Mouse (Mus musculus) MEL (cell line): Measurements from ENCODE around the gene Depdc5. TPM values are rescaled to one million over a fixed set of nuclear protein-coding genes. Genes with fewer than 3 reads are reported as not detected.

ENCODE experiments used
- DNase-seq: peaks from one replicate; pipeline ENCODE4 v3.0.0; 2011; ENCODE audit warnings: low read depth, low spot score
- H3K27ac ChIP-seq: 2 replicates; pipeline ENCODE4 v1.5.1; 2012; ENCODE audit warnings: low read depth, mild to moderate bottlenecking, control low read depth, low read length, moderate library complexity; ENCODE audit not compliant: control insufficient read depth
- H3K27me3 ChIP-seq, 2 experiments: fragments of 150-350 bp in 1 of 2; sonication (generic) in 1 of 2; 2 replicates each; pipeline ENCODE4 v1.6.1; 2012; ENCODE audit warnings: low read length in 2 of 2, mild to moderate bottlenecking in 2 of 2, improper control_type of control experiment in 1 of 2, moderate library complexity in 1 of 2; ENCODE audit not compliant: insufficient read depth in 2 of 2, control insufficient read depth in 1 of 2
- H3K36me3 ChIP-seq, 2 experiments: 2 replicates each; pipeline ENCODE4 v1.6.1; 2012 to 2014; ENCODE audit warnings: low read length in 2 of 2, improper control_type of control experiment in 1 of 2, inconsistent platforms in 1 of 2, mild to moderate bottlenecking in 1 of 2; ENCODE audit not compliant: insufficient read depth in 2 of 2, control insufficient read depth in 1 of 2
- H3K4me1 ChIP-seq, 2 experiments: fragments of 150-350 bp in 1 of 2; sonication (generic) in 1 of 2; 2 replicates each; pipeline ENCODE4 v1.6.1; 2012; ENCODE audit warnings: low read length in 2 of 2, improper control_type of control experiment in 1 of 2, mild to moderate bottlenecking in 1 of 2; ENCODE audit not compliant: insufficient read depth in 2 of 2, control insufficient read depth in 1 of 2
- H3K4me3 ChIP-seq, 2 experiments: fragments of 150-350 bp in 1 of 2; sonication (generic) in 1 of 2; 2 replicates each; pipeline ENCODE4 v1.5.1; 2012; ENCODE audit warnings: low read depth in 2 of 2, low read length in 2 of 2, mild to moderate bottlenecking in 2 of 2, moderate library complexity in 2 of 2, control low read depth in 1 of 2, improper control_type of control experiment in 1 of 2; ENCODE audit not compliant: control insufficient read depth in 1 of 2, insufficient read depth in 1 of 2
- H3K79me2 ChIP-seq: 2 replicates; pipeline ENCODE4 v1.6.1; 2012; ENCODE audit warnings: mild to moderate bottlenecking, low read length, moderate library complexity; ENCODE audit not compliant: control insufficient read depth, poor library complexity, insufficient read depth
- H3K9ac ChIP-seq: 2 replicates; pipeline ENCODE4 v1.6.1; 2012; ENCODE audit warnings: low read depth, mild to moderate bottlenecking, control low read depth, low read length, moderate library complexity; ENCODE audit not compliant: control insufficient read depth, poor library complexity, severe bottlenecking
- H3K9me3 ChIP-seq: fragments of 150-350 bp; sonication (generic); replicated peaks from 2 replicates; pipeline ENCODE4 v1.6.1; 2012; ENCODE audit warnings: mild to moderate bottlenecking, low read length, improper control_type of control experiment, moderate library complexity; ENCODE audit not compliant: insufficient read depth
- BHLHE40 ChIP-seq: IDR thresholded peaks from 2 replicates; pipeline ENCODE4 v1.6.1; 2012; ENCODE audit warnings: low read depth, mild to moderate bottlenecking, inconsistent platforms, low read length, improper control_type of control experiment, borderline replicate concordance
- ELF1 ChIP-seq: IDR thresholded peaks from 2 replicates; pipeline ENCODE4 v1.6.1; 2014; ENCODE audit warnings: low read depth, mild to moderate bottlenecking, inconsistent platforms, low read length, improper control_type of control experiment, moderate library complexity
- EP300 ChIP-seq, 2 experiments: IDR thresholded peaks; 2 replicates each; pipeline ENCODE4 v1.6.1; 2011; ENCODE audit warnings: improper control_type of control experiment in 2 of 2, low read length in 2 of 2, low read depth in 1 of 2, mild to moderate bottlenecking in 1 of 2
- HCFC1 ChIP-seq: IDR thresholded peaks from 2 replicates; pipeline ENCODE4 v1.6.1; 2012; ENCODE audit warnings: low read depth, mild to moderate bottlenecking, inconsistent platforms, low read length, improper control_type of control experiment, moderate library complexity
- MAFK ChIP-seq: IDR thresholded peaks from 2 replicates; pipeline ENCODE4 v1.6.1; 2011; ENCODE audit warnings: low read depth, mild to moderate bottlenecking, low read length, improper control_type of control experiment, borderline replicate concordance
- MYB ChIP-seq: IDR thresholded peaks from 2 replicates; pipeline ENCODE4 v1.6.1; 2011; ENCODE audit warnings: mild to moderate bottlenecking, low read depth, low read length, improper control_type of control experiment
- NELFE ChIP-seq: IDR thresholded peaks from 2 replicates; pipeline ENCODE4 v1.6.1; 2011; ENCODE audit warnings: low read depth, low read length, improper control_type of control experiment
- POLR2AphosphoS5 ChIP-seq: IDR thresholded peaks from 2 replicates; pipeline ENCODE4 v1.6.1; 2012; ENCODE audit warnings: low read depth, borderline replicate concordance, mild to moderate bottlenecking, inconsistent platforms, low read length, moderate library complexity, mixed read lengths
- SMC3 ChIP-seq: IDR thresholded peaks from 2 replicates; pipeline ENCODE4 v1.6.1; 2011; ENCODE audit warnings: low read depth, low read length, improper control_type of control experiment
- TAL1 ChIP-seq: IDR thresholded peaks from 2 replicates; pipeline ENCODE4 v1.6.1; 2012; ENCODE audit warnings: mild to moderate bottlenecking, inconsistent platforms, low read length, moderate library complexity, mixed read lengths
- TCF12 ChIP-seq: IDR thresholded peaks from 2 replicates; pipeline ENCODE4 v1.6.1; 2014; ENCODE audit warnings: low read depth, mild to moderate bottlenecking, inconsistent platforms, low read length, improper control_type of control experiment, moderate library complexity
- UBTF ChIP-seq: IDR thresholded peaks from 2 replicates; pipeline ENCODE4 v1.6.1; 2012; ENCODE audit warnings: low read depth, mild to moderate bottlenecking, inconsistent platforms, low read length, improper control_type of control experiment, moderate library complexity, borderline replicate concordance; ENCODE audit not compliant: insufficient read depth
- USF1 ChIP-seq: IDR thresholded peaks from 2 replicates; pipeline ENCODE4 v1.6.1; 2014; ENCODE audit warnings: low read depth, mild to moderate bottlenecking, inconsistent platforms, low read length, improper control_type of control experiment, moderate library complexity
- ZC3H11A ChIP-seq: IDR thresholded peaks from 2 replicates; pipeline ENCODE4 v1.6.1; 2012; ENCODE audit warnings: low read depth, mild to moderate bottlenecking, inconsistent platforms, low read length, improper control_type of control experiment
- ZKSCAN1 ChIP-seq: IDR thresholded peaks from 2 replicates; pipeline ENCODE4 v1.6.1; 2012; ENCODE audit warnings: low read depth, mild to moderate bottlenecking, inconsistent platforms, low read length, improper control_type of control experiment, moderate library complexity
- ZMIZ1 ChIP-seq: IDR thresholded peaks from 2 replicates; pipeline ENCODE4 v1.6.1; 2012; ENCODE audit warnings: low read depth, mild to moderate bottlenecking, inconsistent platforms, low read length, improper control_type of control experiment, moderate library complexity
- polyA plus RNA-seq, 2 experiments: library from polyadenylated mRNA; stranded (reverse) in 1 of 2; unstranded in 1 of 2; fragments of >175 nt in 1 of 2; fragments of >200 nt in 1 of 2; gene quantifications; 2 replicates each; pipeline versions ENCODE4 v1.2.1 to v1.2.4; 2012; ENCODE audit warnings: low replicate concordance in 2 of 2, low read depth in 1 of 2; ENCODE audit not compliant: insufficient read length in 2 of 2, insufficient read depth in 1 of 2, missing spikeins in 1 of 2
- total RNA-seq: library from RNA; depleted of rRNA; stranded (reverse); fragments of 300-350 nt; gene quantifications from 2 replicates; pipeline ENCODE4 v1.2.3, GENCODE M21; 2012

Depdc5 gene
- total and polyA plus RNA-seq, 3 experiments = 20.3 to 23.9 TPM; not detected in 1

DNA sequence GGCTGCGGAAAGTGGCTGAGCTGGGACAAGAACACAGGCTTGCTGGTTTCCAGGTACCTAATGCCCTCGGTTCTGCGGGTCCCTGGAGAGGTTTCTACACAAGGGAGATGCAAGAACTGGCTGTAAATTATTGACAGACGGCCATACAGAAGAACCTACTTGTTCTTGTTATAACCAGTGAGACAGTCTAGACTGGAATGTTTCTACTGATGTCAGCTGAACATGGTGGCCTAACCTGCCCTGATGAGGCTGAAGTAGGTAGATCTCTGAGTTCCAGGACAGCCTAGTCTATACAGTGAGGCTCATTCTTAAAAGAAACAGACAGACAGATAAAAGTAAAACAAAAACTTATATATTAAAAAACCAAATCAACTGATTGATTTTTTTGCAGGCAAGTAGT lies 140.6 kb downstream of the Depdc5 start:
- no peak for DNase-seq
- Histone ChIP-seq H3K27me3 (peaks cover 1 to 6% of the 10 kb centered on the region in 2 experiments), H3K79me2 (no peaks in the 10 kb centered on the region), H3K4me3 (no peak overlapping the region), H3K36me3 (no peaks in the 10 kb centered on the region), H3K9me3 (no peaks in the 10 kb centered on the region), H3K27ac (no peak overlapping the region), H3K9ac (no peak overlapping the region), H3K4me1 (no peaks in the 10 kb centered on the region)
- TF ChIP-seq BHLHE40 (no peak), EP300 (IDR thresholded peaks at IDR 0.05; ENCODE audit: low read depth in 1 of 2, low read length in 2 of 2) (no peak), ZC3H11A (no peak), MYB (no peak), UBTF (no peak), SMC3 (no peak)

DNA sequence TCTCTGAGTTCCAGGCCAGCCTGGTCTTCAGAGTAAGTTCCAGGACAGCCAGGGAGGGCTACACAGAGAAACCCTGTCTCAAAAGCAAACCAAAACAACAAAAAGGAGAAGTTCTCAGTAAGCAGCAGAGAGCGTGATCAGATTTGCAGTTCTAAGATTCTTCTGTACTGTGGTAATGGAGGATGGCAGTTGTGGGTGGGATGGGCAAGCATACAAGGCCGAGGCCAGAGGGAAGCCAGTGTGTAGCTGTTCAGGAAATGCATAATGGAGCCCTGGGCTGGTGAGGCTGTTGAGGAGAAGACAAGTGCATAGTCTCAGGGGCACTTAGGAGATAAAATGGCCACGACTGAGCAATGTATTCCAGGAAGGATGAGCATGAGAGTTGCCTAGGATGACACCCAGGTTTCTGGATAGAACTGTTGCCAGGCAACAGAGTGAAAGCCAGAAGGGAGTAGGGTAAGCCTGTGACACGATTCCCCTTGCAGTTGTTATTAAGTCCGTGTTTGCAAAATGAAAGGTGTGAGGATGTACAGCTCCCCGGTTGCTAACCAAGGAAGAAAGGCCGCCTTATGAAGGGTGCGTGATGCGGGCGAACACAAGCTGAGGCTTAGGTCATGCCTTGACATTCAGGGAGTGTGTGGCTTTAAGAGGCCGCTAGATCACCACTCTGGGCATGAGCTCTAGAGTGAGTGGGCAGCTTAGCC lies 142.1 kb downstream of the Depdc5 start:
- Histone ChIP-seq H3K4me3 (no peak overlapping the region), H3K27me3 (peaks cover 1 to 7% of the 10 kb centered on the region in 2 experiments), H3K79me2 (no peaks in the 10 kb centered on the region), H3K9ac (no peak overlapping the region), H3K4me1 (no peaks in the 10 kb centered on the region), H3K36me3 (no peaks in the 10 kb centered on the region), H3K27ac (no peak overlapping the region), H3K9me3 (no peaks in the 10 kb centered on the region)
- no peak for DNase-seq
- TF ChIP-seq ELF1 = no peak
- TF ChIP-seq TCF12 = no peak
- no peak for TF ChIP-seq NELFE
- TF ChIP-seq, all 39 proteins: peak for 0

DNA sequence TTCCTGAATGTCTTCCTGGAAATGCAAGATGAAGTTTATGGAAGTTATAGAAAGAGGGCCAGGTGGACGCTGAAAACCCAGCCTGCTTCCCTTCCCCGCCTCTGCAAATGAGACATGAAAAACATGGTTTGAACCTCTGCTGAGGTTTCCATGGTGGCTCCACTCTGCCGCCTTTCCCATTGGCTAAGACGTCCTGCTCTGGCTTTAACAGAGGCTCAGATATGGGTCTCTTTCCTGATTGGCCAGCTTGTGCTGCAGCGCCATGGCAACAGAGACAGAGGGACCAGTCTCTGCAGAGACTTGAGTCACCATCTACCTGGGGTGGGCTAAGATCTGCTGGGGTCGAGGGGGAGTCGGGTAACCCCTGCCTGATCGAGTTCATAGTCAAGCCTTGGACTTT lies 143.2 kb downstream of the Depdc5 start:
- no peak overlapping the region for H3K27ac ChIP-seq
- TF ChIP-seq EP300 (IDR thresholded peaks at IDR 0.05; ENCODE audit: low read depth in 1 of 2, low read length in 2 of 2) = no peak
- TF ChIP-seq MAFK = no peak
- TF ChIP-seq TAL1 = no peak
- no peak for TF ChIP-seq USF1
- no peak for TF ChIP-seq HCFC1
- no peak for TF ChIP-seq ZMIZ1
- no peak for TF ChIP-seq ZKSCAN1
- TF ChIP-seq POLR2AphosphoS5 = no peak
- no peaks in the 10 kb centered on the region for H3K79me2 ChIP-seq
- no peaks in the 10 kb centered on the region for H3K36me3 ChIP-seq
- DNase-seq = no peak
- H3K4me1 ChIP-seq = peaks cover 0 to 4% of the 10 kb centered on the region in 2 experiments; a peak in 2 of 4 replicates
- no peak overlapping the region for H3K9ac ChIP-seq
- H3K9me3 ChIP-seq = no peaks in the 10 kb centered on the region
- no peak overlapping the region for H3K4me3 ChIP-seq
- peaks cover 1 to 7% of the 10 kb centered on the region in 2 experiments for H3K27me3 ChIP-seq
